Mouse (Mus musculus): ENCODE measurements around the gene Rgs10. TPM values are rescaled to one million over a fixed set of nuclear protein-coding genes. Genes with fewer than 3 reads are reported as not detected.

The Rgs10 gene
- 10 to 100 TPM; 10.8 to 13.4 TPM for total RNA-seq (2021)
- long read RNA-seq, experiment 1, transcript Rgs10-201 (5 exons, 880 nt): major isoform, 8 of 9 reads
- long read RNA-seq, experiment 1, partial matches to known transcripts: 0 of 9 reads
- long read RNA-seq, experiment 1, other reads (novel, unspliced or antisense): 1 of 9 reads
- long read RNA-seq, experiment 2, partial matches to known transcripts: 1 of 6 reads
- long read RNA-seq, experiment 2, other reads (novel, unspliced or antisense): 1 of 6 reads

DNA sequence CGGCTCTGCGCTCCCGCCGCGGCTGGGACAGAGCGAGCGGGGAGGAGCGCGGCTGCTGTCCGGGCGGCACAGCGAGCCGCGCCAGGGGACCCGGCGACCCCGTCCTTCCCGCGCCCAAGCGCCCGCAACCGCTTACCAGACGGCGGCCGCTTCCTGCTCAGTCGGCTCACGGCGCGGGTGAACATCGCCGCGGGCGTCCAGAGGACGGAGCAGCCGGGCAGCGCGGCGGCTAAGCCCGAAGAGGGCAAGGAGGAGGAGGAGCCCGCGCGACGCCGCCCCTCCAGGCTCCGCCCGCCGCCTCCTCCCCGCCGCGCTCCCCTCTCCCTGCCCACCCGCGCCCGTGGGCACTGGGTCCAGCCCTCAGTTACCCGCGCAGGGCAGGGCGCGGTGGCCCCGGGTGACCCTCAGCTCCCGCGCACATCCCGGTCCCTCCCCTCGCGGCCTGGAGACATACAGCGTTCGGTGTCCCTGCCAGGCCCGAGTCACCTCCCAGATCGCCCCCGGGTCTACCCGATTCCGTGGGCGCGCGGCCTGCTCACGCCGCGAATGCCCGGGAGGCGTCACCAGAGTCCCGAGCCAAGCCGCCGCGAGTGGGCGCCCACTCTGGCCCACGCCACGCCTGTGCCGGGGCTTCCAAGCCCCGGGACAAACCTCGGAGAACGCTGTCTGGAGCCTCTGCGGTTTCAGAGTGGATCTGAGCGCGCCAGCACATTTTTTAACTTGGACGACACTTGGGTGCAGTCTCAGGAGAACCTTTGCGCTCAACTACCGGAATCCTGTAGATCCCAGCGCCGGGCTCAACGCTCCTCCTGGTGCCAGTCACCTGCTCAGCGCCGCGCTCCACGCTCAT, at the start of gene Rgs10:
Rgs10 (minus strand) TSS at position 829 of the 850 bp plus-strand sequence.
- peak; percentile 76 to 77 for DNase-seq

DNA sequence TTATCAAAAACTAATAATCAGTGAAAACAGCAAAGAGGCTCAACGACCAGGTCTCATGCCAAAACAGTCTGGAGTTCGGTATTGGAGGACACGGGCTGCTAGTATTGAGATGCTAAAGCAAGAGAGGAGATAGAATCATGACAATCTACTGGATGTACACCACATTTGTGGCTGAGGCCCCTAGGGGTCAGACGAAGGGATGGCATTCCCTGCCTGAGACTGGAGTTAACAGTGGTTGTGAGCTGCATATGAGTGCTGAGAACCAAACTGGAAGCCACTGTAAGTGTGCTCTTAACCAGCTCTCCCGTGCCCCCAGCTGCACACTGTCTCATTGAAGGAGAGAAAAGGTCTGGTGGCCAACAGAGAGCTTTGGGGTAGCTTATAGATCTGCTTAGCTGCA, 43.8 kb upstream of the Rgs10 start:
- DNase-seq: no peak

DNA sequence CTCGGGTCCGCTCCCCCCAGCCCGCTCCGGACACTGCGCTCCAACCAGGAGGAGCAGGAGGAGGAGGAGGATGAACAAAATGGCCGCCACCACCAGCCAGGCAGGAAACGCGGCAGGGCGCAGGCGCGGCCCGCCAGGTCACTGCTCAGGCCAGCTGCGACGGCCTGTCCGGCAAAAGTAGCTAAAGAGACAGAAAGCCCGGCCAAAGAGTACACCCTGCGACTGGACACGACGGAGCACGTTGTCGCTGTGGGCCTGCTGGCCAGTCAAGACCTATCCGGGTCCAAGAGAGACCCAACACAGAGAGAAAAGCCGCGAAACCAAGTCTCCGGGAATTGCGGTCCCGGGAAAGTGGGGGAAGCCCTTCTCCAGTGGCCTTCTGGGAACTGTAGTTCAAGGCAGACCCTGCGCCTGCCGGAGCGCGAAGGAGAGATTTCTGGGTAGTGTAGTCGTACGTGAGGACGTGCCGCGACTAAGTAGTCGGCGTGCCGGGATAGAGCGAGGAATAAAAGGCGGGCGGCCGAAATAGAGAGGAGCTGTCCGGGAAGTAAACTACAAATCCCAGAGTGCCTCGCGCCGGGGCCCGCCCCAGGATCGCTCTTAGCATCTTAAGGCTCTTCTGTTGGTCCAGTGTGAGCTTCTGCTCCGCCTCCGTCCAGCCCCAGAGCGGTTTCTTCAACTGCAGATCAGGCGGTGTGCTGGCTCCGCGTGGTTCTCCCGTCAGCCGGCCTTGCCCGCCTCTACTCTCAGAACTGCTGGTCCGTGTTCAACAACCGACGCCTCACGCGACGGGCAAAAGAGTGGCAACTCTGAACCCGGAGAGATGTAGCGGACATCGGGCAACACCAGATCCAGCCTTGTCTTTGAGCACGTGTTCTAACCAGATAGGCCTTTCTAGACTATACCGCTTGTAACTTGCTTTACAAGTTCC, 43.0 kb upstream of the Rgs10 start, which contains the start of gene Tial1:
Tial1 (minus strand) TSS at position 433 of the 931 bp plus-strand sequence.
- DNase-seq: peak; percentile 98 to 100

DNA sequence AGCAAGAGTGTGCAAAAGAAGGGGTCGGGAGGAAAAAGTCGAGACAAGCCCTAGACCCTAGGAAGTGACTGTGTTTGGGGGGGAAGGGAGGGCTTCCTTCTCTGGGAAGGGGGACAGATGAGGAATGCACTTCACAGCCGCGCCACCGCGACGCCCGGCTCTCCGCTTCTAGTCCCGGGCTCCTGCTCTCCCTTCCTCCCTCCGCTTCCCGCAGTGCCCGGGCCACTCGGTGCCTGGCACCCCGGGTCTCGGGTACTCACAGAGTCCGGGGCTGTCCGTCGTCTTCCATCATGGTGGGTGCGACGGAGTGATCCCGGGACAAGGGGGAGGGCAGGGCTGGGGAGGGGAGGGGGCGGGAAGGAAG, 42.3 kb upstream of the Rgs10 start:
- DNase-seq: no peak

DNA sequence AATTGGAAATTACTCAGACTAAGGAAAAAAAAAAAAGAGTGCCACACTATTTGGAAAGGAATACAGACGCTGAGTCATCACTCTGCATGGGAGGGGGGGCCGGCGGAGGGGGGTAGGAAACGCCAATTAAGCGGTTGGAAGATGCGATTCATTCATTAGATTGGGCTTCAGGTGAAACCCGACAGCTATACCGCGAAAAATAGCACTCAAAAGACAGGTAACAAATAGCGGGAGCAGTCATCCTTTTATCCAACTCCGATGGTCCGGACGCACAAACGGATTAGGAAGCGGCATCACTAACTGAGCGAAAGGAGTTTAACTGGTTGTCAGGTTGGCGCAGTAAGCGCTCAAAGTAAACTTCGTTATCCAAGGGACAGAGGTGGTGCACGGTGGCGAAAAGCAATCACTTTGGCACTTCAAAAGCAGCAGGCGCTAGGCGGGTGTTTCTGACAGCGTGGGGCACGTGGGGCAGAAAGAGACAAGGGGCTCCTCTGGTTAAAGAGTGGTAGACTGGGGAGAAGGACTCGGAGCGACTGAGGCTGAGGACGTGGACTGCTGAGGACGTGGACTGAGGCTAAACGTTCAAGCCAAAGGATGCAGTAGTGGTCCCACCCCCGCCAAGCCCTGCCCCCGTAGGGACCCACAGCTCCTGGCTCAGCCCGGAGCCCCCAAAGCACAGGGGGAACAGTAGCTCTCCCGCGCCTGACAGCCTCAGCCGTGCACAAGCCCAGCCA, 41.7 kb upstream of the Rgs10 start:
- peak; percentile 35 to 62 for DNase-seq

DNA sequence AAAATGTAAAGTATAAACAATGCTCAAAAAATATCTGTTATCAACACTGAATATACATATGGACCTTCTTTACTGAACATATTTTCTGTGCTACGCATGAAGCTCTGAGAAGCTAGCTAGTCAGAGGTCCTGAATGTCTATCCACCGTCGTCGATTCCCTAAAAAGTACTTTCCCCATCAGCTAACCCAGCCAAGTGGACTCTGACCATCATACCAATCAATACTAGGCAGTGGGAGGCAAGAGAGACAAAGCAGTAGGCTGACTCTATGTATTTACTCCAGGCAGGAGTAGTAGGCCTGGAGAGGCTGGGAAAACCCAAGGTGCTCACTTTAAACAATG, 41.2 kb upstream of the Rgs10 start:
- DNase-seq: no peak

DNA sequence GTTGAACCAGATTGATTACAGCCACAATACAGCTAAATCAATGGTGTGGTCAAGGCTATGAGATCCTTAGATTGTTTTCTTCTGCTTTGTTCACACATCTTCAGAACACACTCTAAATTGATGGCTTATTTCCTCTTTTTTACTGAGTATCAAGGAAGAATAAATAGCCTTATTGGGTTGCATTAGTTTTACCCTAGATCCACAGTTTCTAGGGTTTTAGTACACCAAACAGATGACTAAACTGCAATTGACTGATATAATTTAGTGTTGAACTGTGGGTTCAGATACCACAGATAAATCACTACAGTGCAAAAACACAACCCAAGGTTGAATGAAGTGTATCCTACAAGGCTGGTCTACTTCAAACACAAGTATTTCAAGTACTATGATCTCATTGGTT, 39.5 kb upstream of the Rgs10 start:
- no peak for DNase-seq

DNA sequence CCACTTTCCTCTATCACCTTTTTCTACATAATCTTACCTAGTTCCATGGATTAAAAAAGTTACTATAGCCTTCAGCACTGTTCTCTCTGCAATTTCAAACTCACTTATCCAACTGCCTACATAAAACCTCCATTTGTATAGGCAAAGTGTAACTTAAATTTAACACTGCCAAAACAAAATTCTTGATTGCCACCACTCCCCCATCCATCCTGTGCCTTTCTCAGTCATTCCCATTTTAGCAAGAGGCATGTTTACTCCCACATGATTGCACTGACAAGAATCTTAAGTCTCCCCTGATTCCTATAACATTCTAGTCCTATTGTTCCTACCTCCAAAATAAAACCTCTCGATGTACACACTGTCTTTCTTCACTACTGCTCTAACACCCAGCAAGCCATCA, 34.2 kb upstream of the Rgs10 start:
- no peak for DNase-seq

DNA sequence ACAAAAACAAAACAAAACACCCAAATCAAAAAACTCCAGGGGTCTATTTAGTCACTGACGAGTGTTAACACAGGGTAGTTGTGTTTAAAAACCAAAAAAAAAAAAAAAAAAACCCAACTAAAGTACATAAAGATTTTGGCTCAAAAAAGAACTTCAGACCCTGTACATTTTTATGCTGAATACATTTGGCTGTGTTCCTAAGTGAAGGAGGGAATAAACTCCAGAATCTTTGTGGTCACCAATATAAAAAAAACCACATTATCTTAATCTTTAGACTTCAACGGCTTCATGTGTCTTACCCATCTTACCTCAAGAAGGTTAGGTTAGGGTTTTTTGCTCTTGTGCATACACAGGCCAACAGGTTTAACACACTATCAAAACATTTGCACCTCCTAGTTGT, 22.0 kb upstream of the Rgs10 start:
- DNase-seq: no peak

DNA sequence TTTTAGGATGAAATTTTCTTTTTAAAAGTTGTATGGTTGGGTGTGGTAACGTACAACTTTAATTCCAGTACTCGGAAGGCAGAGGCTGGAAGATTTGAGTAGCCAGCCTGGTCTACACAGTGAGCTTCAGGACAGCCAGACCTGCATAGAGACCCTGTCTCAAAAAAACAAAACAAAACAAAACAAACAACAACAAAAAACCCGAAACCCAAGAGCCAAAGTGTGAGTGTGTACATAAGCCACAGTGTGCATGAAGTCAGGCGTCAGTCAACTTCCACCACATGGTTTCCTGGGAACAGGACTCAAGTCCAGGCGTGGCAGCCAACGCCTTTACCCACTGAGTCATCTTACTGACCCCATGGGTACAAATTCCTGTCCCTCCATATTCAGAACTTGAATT, 20.7 kb upstream of the Rgs10 start:
- DNase-seq: no peak

DNA sequence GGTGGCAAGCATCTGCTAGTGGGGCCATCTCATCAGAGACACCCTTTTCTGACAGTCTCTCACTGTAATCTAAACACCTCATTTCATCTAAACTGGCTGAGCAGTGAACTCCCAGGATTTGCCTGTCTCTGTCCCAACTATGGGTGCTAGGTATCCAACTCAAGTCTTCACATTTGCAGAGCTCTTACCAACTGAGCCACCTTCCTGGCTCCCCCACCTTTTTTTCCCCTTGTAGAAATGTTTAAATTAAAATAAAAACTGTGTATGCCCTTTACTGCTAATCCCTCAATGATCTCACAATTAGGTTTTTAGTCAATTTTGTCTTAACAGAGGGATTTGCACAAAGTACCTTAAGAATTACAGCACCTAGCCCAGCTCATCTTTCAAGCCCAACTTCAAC, 19.6 kb upstream of the Rgs10 start:
- DNase-seq: no peak

DNA sequence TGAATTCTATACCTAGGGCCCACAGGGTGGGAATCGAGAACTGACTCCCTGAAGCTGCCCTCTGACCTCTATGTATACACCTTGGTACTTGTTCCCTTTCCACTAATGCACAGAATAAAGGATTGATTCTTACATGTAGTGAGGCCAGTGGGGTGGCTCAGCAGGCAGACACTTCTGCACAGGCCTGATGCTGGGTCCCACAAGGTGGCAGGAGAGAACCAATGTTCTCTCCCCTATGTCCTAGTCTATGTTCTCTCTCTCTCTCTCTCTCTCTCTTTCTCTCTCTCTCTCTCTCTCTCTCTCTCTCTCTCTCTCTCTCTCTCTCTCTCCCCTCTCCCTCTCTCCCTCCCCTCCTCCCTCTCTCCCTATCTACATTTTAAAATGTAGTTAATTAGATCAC, 14.7 kb upstream of the Rgs10 start:
- DNase-seq: no peak

DNA sequence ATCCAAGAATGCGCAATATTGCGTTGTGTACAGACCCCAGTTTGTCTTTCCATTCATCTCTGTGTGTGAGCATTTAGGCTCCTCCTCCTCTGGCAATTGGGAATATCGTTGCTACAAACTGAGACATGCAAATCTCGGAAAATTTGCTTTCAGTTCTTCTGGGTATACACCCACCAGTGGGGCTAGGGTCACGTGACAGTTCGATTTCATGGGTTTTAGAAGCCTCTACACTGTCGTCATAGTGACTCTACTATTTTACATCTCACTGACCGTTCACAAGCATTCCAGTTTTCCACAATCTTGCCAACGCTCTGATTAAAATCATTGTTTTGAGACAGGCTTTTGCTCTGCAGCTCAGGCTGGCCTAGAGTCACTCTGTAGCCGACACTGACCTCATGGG, 14.0 kb upstream of the Rgs10 start:
- no peak for DNase-seq

DNA sequence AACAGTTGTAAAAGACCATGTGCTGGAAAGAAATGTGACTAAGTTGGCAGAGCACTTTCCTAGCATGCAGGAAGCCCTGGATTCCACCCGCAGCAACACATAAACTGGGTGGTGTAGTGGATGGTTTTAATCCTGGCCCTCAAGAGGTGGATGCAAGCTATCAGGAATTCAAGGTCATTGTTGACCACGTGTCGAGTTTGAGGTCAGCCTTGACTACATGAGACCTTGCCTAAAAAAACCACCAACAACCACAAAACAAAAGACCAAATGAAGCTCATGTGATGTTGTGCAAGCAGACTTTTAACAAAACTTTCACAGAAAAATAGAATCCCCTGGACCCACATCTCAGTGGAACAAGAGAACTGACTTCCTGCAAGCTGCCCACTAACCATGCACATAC, 3.9 kb upstream of the Rgs10 start:
- DNase-seq: no peak

DNA sequence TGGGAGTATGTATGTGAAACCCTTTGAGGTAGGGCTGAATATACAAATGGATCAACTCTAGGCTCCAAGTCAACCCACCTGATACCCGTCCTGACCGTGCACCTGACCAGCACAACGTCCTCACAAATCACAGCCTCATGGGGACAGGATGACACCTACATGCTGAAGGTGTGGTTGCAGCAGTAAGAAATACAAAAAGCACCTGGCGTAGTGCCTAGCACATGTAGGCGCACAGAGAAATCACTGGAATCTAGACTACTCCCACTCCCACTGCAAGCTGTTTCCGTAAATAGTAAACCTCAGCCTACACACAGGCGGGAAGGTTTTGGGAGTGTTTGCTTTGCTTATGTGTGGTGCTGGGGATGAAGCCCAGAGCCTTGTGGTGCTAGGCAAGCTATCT, 3.1 kb upstream of the Rgs10 start:
- DNase-seq: no peak

DNA sequence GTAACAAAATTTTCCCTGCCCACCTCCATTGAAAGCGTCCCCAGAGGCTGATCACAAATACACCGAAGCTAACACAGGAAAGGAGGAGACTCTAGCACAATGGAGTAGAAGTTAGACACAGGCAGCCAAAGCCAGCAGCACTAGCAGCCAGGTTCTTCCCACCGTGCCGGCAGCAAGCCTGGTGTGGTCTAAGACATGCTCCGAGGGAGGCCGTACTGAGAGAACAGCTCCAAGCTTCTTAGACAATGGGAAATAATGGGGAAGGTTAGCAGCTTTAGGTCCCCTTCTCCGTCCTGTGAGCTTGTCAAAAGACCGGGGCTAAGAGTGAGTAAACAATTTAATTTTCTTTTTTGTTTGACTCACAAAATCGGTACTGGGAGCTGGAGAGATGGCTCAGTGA, 1.1 kb upstream of the Rgs10 start:
- DNase-seq: no peak

DNA sequence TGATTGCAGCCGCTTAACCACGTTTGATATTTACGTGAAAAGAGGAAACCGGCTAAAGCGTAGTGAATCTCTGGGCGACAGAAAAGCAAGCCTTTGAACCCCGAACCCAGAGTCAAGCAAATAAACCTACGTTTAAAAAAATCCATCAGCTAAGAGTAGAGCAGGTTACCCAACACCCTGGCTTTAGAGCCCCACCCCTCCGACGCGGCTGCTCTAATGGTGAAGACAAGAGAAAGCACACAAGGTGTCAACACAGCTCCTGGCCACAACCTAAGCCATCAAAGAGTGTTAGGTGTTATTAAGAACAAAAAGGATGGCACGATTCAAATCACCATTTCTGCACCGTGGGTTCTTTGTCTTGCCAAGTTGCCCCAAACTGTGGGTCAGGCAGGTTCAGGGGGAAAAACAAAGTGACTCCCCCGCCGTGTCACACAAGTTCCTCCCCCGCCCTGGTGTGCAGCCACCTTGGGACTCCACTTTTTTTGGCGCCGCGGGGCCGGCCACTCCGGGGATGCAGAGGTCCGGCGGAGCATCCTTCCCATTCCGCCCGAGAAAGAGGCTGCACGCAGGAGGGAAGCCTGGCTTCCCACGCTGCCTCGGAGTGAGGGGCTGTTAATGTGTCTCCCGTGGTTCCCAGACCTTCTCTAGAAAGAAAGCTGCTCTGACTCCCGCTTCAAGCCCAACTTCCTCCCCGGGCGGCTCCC, 1.2 kb downstream of the Rgs10 start:
- DNase-seq: no peak

DNA sequence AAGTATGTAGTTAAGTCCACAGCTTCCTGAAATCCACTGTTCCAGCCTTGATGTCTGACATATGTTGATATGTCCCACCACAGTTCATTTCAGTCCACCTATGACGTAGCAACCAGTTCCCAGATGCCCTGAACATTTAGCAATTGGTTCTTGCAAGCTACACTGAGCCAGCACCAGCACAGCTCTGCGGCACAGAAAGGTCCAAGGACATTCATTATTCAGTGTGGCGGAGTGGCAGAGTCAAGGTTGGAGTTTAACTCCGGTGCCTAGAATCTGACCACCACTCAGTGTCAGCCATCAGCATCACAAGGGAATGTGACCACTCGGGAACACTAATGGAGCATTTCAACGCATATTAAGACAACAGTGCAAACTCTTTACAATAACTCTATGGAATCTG, 1.9 kb downstream of the Rgs10 start:
- no peak for DNase-seq

DNA sequence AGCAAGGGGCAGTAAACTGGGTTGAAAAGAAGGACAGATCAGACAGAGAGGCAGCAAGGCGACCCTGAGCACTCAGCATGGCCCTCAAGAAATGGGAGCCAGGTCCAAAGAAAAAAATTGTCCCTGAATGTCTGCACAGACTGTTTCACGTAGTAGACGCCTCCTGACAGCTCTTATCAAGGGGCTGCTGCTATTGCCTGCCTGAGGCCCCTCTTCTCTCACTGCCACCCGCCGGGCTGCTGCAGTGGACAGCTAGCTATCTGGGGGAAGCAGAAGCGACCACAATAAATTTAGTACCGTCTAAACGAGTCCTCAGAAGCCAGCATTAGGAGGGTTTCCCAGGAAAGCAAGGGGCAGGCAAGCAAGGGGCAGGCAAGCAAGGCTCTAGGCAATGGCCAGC, 4.1 kb downstream of the Rgs10 start:
- no peak for DNase-seq

DNA sequence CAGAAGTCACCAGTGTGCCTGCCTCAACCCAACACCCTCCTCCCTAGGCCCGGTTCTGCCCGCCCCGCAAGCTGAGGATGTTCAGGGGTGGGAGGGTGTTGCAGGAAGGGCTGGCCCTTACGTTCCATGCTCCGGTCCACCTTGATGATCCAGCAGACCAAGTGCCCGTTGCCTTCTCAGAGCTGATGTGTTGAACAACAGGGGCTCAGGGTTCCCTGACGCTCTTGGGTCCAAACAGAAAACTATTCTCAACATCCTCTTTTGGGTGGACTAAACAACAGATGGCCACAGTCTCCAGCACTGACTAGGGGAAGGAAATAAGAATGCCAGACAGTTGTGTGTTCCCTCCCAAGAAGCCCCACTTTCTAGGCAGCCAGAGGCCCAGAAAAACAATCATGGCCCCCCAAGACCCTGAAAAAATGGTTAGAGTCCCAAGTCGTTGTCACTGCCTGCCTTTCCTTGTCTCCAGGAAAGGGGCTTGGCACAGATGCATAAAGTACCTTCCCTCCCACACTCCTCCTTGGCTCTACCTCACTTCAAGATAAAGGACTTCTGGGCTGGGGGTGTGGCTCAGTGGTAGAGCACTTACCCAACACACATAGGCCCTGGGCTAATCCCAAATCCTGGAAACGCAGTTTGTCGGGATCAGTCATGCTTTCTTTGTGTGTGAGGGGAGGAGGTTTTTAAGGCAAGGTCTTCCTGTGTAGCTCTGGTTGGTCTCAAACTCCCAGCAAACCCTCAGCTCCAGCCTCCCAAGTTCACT, 6.3 kb downstream of the Rgs10 start:
- peak; percentile 12 to 17 for DNase-seq

Data from heart, adult 18-20 months (tissue).